Mouse (Mus musculus) heart, adult 2 months (tissue): Measurements from ENCODE around the gene AI464131. TPM values are rescaled to one million over a fixed set of nuclear protein-coding genes. Genes with fewer than 3 reads are reported as not detected.

Experiments
- DNase-seq, 2 experiments: peaks; one replicate each; pipeline ENCODE4 v3.0.0; 2021
- H3K27ac ChIP-seq: fragments of 200-600 bp; 2 replicates; pipeline ENCODE4 v1.8.1; 2022
- H3K27me3 ChIP-seq: fragments of 200-500 bp; 2 replicates; pipeline ENCODE4 v1.6.1; 2012; ENCODE audit warnings: mild to moderate bottlenecking, low read length, inconsistent platforms, mixed read lengths; ENCODE audit not compliant: control insufficient read depth, insufficient read depth
- H3K36me3 ChIP-seq: fragments of 200-500 bp; 2 replicates; pipeline ENCODE4 v1.6.1; 2012; ENCODE audit warnings: low read length, inconsistent platforms; ENCODE audit not compliant: control insufficient read depth, insufficient read depth
- H3K4me1 ChIP-seq: fragments of 200-500 bp; 2 replicates; pipeline ENCODE4 v1.6.1; 2011; ENCODE audit warnings: low read length; ENCODE audit not compliant: control insufficient read depth, insufficient read depth
- H3K4me3 ChIP-seq: fragments of 200-600 bp; 2 replicates; pipeline ENCODE4 v1.8.1; 2022
- H3K79me2 ChIP-seq: fragments of 200-500 bp; replicated peaks from 2 replicates; pipeline ENCODE4 v1.6.1; 2012; ENCODE audit warnings: mild to moderate bottlenecking, inconsistent platforms, low read length, moderate library complexity, mixed read lengths; ENCODE audit not compliant: control insufficient read depth, insufficient read depth
- H3K9ac ChIP-seq: fragments of 200-500 bp; 2 replicates; pipeline ENCODE4 v1.6.1; 2012; ENCODE audit warnings: low read depth, mild to moderate bottlenecking, control low read depth, inconsistent platforms, low read length, mixed read lengths
- CTCF ChIP-seq: fragments of 200-600 bp; IDR thresholded peaks from 2 replicates; pipeline ENCODE4 v1.8.1; 2022; ENCODE audit warnings: antibody characterized with exemption, mild to moderate bottlenecking, moderate library complexity
- EP300 ChIP-seq: fragments of 200-500 bp; IDR thresholded peaks from 2 replicates; pipeline ENCODE4 v1.6.1; 2011; ENCODE audit warnings: low read depth, low read length, control low read depth; ENCODE audit not compliant: insufficient read depth
- POLR2A ChIP-seq: fragments of 200-500 bp; IDR thresholded peaks from 2 replicates; pipeline ENCODE4 v1.6.1; 2011; ENCODE audit warnings: mild to moderate bottlenecking, low read depth, low read length, control low read depth; ENCODE audit not compliant: insufficient read depth
- WGBS: fragments of 180-500 bp; shearing (Covaris S2); methylation state at CpG from one replicate; pipeline ENCODE4 v1.1.7; 2018; 5-methylcytosine and 5-hydroxymethylcytosine counted together
- intact Hi-C: fragments of 180-260 bp; cut with DNase I; formaldehyde crosslinking; loops from one replicate; pipeline ENCODE4 v1.15.1; 2025
- polyA plus RNA-seq: library from polyadenylated mRNA; depleted of rRNA; stranded (reverse); fragments of >200 nt; gene quantifications from 2 replicates; pipeline ENCODE4 v1.2.3, GENCODE M21; 2012
- total RNA-seq, 2 experiments: library from RNA; stranded (reverse); gene quantifications; 2 replicates each; pipeline ENCODE4 v1.2.3; 2021

The AI464131 gene
- total and polyA plus RNA-seq, 3 experiments, result 7.6 to 12.0 (median 11.6) TPM

DNA sequence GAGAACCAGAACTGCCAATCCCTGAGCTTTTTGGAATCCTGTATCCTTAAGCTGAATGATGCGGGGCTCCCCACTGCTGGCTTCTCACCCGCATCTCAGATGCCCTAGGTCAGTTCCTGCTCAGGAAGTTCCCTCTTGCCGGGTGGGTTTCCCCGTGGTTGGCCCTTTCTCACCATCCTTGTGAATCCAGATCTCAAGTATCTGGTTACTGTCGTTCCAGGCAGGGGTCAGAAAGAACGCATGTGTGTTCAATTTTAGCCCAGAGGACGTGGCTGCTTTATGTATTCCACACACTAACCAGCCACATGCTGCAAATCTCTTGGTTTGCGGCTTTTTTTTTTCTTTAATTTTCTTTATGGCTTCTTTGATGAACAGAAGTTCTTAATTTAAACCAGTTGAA lies 10.8 kb upstream of the AI464131 start:
- no peak overlapping the region for H3K9ac ChIP-seq
- H3K79me2 ChIP-seq, result no peaks in the 10 kb centered on the region
- H3K4me3 ChIP-seq, result no peak overlapping the region
- 22% methylated on average over 8 of the region's 8 CpGs for WGBS
- intact Hi-C loops, result no loop called here
- H3K4me1 ChIP-seq, result no peaks in the 10 kb centered on the region
- TF ChIP-seq CTCF (no peak), EP300 (no peak), POLR2A (no peak)
- H3K36me3 ChIP-seq, result no peaks in the 10 kb centered on the region
- no peak for DNase-seq
- no peak overlapping the region for H3K27ac ChIP-seq
- no peaks in the 10 kb centered on the region for H3K27me3 ChIP-seq

DNA sequence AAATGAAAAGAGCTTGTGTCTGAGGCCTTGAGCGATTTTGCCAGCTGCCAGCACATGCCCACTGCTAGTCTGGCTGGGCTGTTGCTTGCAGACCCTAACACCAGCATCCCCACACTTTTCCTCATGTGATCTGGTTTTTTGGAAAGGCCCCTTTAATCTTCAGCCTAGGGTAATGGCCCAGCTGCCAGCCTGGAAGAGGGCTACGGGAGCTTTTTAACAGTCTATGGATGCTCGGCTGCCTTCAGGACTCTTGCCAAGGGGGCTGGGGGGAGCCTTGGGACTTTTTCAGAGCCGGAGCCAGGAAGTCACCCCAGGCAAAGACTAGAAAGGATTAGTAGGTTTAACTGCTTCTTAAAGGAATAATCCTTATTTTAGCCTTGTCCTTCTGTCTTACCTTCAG lies 10.4 kb upstream of the AI464131 start:
- Histone ChIP-seq H3K27me3 (no peaks in the 10 kb centered on the region), H3K4me1 (no peaks in the 10 kb centered on the region), H3K36me3 (no peaks in the 10 kb centered on the region), H3K27ac (no peak overlapping the region), H3K79me2 (no peaks in the 10 kb centered on the region), H3K9ac (no peak overlapping the region), H3K4me3 (no peak overlapping the region)
- TF ChIP-seq POLR2A (no peak), EP300 (no peak)
- intact Hi-C loops, result no loop called here
- DNase-seq, result no peak
- 32% methylated on average over 4 of the region's 4 CpGs for WGBS

DNA sequence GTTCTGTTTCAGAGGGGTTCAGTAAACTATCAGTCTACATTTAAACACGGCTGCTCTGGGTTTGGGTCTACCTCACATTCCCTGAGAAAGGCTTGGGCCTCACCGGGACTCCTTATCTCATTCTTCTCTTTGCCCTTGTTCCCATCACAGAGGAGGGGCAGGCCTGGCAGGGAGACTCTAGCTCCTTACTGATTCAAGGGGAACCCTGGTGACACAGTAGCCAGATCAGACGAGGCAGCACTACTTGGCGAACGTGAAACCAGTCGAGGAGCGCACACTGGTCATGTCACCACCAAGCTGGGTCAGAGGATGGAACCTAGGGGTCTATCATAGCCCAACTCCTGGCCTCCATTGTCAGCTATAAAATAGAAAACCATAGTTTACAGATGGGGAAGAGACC lies 5.1 kb upstream of the AI464131 start:
- intact Hi-C loops, result no loop called here
- H3K27me3 ChIP-seq, result no peaks in the 10 kb centered on the region
- H3K27ac ChIP-seq, result no peak overlapping the region
- H3K4me3 ChIP-seq, result no peak overlapping the region
- no peaks in the 10 kb centered on the region for H3K36me3 ChIP-seq
- TF ChIP-seq EP300, result no peak
- TF ChIP-seq POLR2A, result no peak
- no peak for TF ChIP-seq CTCF
- DNase-seq, result no peak
- no peak overlapping the region for H3K9ac ChIP-seq
- WGBS, result 61% methylated on average over 7 of the region's 7 CpGs
- peaks cover 6% of the 10 kb centered on the region; the same call in 1 of the 2 replicates for H3K4me1 ChIP-seq
- no peaks in the 10 kb centered on the region for H3K79me2 ChIP-seq

DNA sequence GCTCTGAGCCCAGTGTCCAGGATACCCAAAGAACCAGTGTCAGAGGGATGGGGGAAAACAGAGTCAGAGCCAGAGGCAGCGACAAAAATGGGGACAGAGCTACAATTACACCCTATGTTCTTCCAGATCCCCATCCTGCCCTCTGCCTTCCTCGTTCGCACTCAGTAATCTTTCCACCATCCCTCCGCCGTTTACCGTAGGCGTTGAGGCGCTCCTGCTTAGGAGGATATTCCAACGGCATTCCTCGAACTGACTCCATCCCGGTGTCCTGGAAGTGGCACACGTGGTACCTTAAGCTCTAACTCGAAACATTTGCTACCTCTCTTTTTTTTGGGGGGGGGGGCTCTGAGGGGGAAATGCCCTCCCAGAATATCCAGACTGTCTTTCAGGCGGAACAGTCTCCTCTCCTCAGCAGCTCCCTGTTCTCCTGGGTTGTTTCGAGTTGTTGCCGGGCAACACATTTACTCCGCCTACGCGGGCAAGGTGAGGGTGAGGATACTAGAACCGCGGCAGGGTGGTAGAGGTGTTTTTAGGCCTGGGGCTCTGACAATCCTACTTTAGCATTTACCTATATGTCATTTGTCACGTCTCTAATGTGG lies 4.5 kb upstream of the AI464131 start:
- H3K27me3 ChIP-seq, result no peaks in the 10 kb centered on the region
- intact Hi-C loops, result no loop called here

GRCm38 (mm10) chr4:41506906-41507305 lies 4.0 kb upstream of the AI464131 start:
- no peaks in the 10 kb centered on the region for H3K79me2 ChIP-seq
- intact Hi-C loops, result no loop called here
- peak overlapping the region; percentile 58 for H3K4me3 ChIP-seq
- peaks cover 6% of the 10 kb centered on the region; the same call in 1 of the 2 replicates for H3K4me1 ChIP-seq
- H3K9ac ChIP-seq, result peak overlapping the region; percentile 53
- TF ChIP-seq POLR2A (no peak), CTCF (peak; percentile 52)
- peak; percentile 88 to 93 for DNase-seq
- peak overlapping the region; percentile 18; the same call in 1 of the 2 replicates for H3K27ac ChIP-seq
- under 1% methylated on average over 29 of the region's 29 CpGs for WGBS
- no peaks in the 10 kb centered on the region for H3K27me3 ChIP-seq
- H3K36me3 ChIP-seq, result no peaks in the 10 kb centered on the region

More for the DNA sequence above, 4.5 kb upstream of the AI464131 start:
- Histone ChIP-seq H3K9ac (peak overlapping the region; percentile 52), H3K4me1 (peaks cover 6% of the 10 kb centered on the region; the same call in 1 of the 2 replicates), H3K79me2 (no peaks in the 10 kb centered on the region), H3K36me3 (no peaks in the 10 kb centered on the region), H3K4me3 (peak overlapping the region; percentile 58), H3K27ac (no peak overlapping the region; the same call in 1 of the 2 replicates)
- 16% methylated on average over 22 of the region's 22 CpGs for WGBS
- no peak for TF ChIP-seq CTCF
- TF ChIP-seq POLR2A, result no peak
- no peak for TF ChIP-seq EP300
- no peak for DNase-seq

DNA sequence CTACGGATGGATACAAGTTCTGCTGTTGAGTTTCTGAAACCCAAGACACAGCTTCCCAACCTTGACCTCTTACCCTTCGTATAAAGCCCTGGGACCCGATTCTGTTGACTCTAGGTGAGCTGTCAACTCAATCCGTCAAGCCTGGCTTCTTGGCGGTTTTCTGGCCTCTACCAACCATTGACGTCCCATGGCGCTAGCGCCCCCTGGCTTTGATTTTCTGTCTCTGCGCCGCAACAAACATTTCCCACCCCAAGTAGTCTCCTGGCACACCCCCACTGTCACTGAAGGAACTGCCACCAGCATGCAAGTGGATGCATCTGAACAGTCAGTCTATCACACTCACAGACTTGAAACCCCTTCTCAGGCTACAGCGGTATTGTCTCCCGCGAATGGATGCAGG lies 3.3 kb upstream of the AI464131 start:
- TF ChIP-seq POLR2A (no peak), CTCF (peak; percentile 69)
- 17% methylated on average over 13 of the region's 13 CpGs for WGBS
- Histone ChIP-seq H3K27me3 (no peaks in the 10 kb centered on the region), H3K27ac (no peak overlapping the region), H3K79me2 (no peaks in the 10 kb centered on the region), H3K9ac (no peak overlapping the region), H3K4me3 (no peak overlapping the region), H3K4me1 (peaks cover 6% of the 10 kb centered on the region; the same call in 1 of the 2 replicates), H3K36me3 (no peaks in the 10 kb centered on the region)
- peak; percentile 56 to 59 for DNase-seq
- intact Hi-C loops, result no loop called here
